Mouse (Mus musculus): Measurements from ENCODE around the gene Acot4. TPM values are rescaled to one million over a fixed set of nuclear protein-coding genes. Genes with fewer than 3 reads are reported as not detected.
"Not testable (repeated sequence)": the region's sequence is repeated elsewhere in the genome, so short reads cannot be mapped to it uniquely, and the experiment has no call there.

The Acot4 gene
- polyA plus RNA-seq (2016; fragmentation: Nextera tagmentation; extraction: Ambion mirVana), result 0.16 and 0.39 TPM in 2 replicates

DNA sequence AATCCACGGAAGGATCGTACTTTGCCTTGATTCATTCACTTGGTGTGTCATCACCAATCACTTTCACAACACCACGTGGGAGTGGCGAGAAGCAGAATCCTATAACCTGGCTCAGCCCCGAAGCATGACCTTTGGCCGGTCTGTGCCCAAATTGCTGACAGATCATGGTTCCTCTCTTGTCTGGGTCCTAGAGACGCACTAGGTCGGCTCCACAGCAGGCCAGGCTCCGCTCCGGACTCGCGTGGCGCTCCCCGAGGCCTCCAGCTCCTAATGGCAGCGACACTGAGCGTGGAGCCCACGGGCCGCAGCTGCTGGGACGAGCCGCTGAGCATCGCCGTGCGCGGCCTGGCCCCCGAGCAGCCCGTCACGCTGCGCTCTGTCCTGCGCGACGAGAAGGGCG, at the start of gene Acot4:
Gene Acot4, plus strand, starts transcription at position 139 of the 400 bp plus-strand sequence.
- peak within 1 kb of the TSS; percentile 70 for H3K27ac ChIP-seq (replicated peaks)
- peak within 1 kb of the TSS; percentile 59 for H3K4me3 ChIP-seq
- not testable (repeated sequence) for H3K4me1 ChIP-seq; H3K36me3 ChIP-seq (replicated peaks); H3K27me3 ChIP-seq (replicated peaks; ENCODE audit: low read depth, poor library complexity, severe bottlenecking)
- DNase-seq (ENCODE audit: low spot score), result peak; percentile 40
- peaks cover 13% of the 10 kb centered on the region; the same call in 1 of the 2 replicates for H3K9me3 ChIP-seq
- WGBS, result 10% methylated on average over 32 of the region's 32 CpGs

- peak overlapping the region; percentile 70 for H3K4me3 ChIP-seq
- no peaks in the 10 kb centered on the region for H3K9me3 ChIP-seq
- peaks cover 11% of the 10 kb centered on the region for H3K4me1 ChIP-seq
- H3K36me3 ChIP-seq (replicated peaks), result peaks cover 10% of the 10 kb centered on the region
- DNase-seq (ENCODE audit: low spot score), result no peak
- peak overlapping the region; percentile 91 for H3K27ac ChIP-seq (replicated peaks)
- no peaks in the 10 kb centered on the region for H3K27me3 ChIP-seq (replicated peaks; ENCODE audit: low read depth, poor library complexity, severe bottlenecking)
- WGBS, result 69% methylated on average over 4 of the region's 4 CpGs
These were observed 49.7 kb upstream of the Acot4 start for GRCm38 (mm10) chr12:83988483-83988882.

DNA sequence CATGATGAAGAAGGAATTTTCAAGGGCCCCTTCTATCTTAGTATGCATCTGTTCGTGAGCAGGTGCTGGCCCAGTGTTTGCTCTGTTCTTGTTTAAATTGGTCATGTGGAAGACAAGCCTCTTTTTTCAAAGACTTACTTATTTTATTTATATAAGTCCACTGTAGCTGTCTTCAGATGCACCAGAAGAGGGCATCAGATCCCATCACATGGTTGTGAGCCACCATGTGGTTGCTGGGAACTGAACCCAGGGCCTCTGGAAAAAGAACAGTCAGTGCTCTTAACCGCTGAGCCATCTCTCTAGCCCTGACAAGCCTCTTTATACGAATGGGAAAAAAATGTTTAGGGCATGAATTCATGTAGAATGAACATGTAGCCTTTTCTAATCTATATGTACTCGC, 48.8 kb upstream of the Acot4 start:
- whole genome bisulfite sequencing, result 94% methylated on average over 4 of the region's 4 CpGs
- H3K4me3 ChIP-seq, result no peak overlapping the region
- no peaks in the 10 kb centered on the region for H3K27me3 ChIP-seq (replicated peaks; ENCODE audit: low read depth, poor library complexity, severe bottlenecking)
- peaks cover 17% of the 10 kb centered on the region for H3K36me3 ChIP-seq (replicated peaks)
- no peaks in the 10 kb centered on the region for H3K9me3 ChIP-seq
- DNase-seq (ENCODE audit: low spot score), result no peak
- H3K4me1 ChIP-seq, result peaks cover 11% of the 10 kb centered on the region
- H3K27ac ChIP-seq (replicated peaks), result no peak overlapping the region

DNA sequence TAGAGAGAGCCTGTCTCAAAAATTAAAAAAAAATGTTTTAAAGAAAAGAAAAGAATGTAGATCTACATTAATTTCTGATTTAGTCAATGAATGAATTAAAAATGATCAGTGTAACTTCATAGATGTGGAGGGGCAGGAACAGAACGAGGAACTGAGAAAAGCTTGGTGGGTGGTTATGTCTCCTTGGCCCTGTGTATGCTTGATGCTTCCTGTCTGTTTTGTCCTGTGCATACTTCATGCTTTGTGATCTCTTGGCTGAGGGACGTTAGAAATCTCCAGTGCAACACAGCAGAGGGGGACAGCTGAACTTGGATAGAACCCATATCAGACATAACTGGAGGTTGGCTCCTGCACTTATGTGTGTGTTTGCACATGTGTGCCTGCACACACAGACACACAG, 41.0 kb upstream of the Acot4 start:
- H3K27ac ChIP-seq (replicated peaks), result no peak overlapping the region
- no peak for DNase-seq (ENCODE audit: low spot score)
- H3K4me1 ChIP-seq, result no peaks in the 10 kb centered on the region
- no peaks in the 10 kb centered on the region for H3K27me3 ChIP-seq (replicated peaks; ENCODE audit: low read depth, poor library complexity, severe bottlenecking)
- 74% methylated on average over 2 of the region's 2 CpGs for WGBS
- H3K36me3 ChIP-seq (replicated peaks), result peaks cover 17% of the 10 kb centered on the region
- 0 out of 2 replicates have a peak, but pooled peaks cover 9% of the 10 kb centered on the region for H3K9me3 ChIP-seq
- no peak overlapping the region for H3K4me3 ChIP-seq

DNA sequence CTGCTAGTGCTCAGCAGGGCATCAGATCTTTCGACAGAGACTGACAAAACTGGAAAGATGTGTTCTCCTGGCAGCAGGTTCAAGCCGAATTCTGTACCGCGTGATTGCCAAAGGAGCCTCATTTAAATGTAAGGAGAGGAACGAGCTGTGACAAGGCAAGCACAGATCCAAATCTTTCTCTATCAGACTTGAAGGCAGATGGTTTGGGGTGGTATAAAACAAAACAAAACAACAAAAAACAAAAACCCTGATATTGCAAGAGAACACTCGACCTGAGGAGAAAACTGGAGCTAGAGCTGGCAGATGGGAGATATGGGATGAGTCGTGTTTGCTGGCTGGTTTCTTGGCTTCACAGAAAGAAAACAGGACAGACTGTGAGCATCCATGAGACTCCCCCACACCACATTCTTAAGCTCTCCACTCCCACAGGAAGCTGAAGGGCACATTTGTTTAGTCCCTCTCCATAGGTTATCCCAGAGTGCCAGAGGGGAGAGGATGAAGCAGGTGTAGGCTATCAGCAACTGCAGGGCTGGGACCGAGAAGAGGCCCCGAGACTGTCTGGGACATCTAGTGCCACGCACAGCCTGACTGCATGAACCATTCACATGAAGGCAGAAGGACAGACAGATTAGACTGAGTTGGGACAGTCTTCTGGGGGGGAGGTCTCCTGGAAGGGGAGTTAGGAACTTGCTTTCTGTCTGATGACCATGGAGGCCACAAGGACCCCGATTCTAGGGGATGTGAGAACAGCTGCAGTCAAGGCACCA, 39.7 kb upstream of the Acot4 start:
- H3K27me3 ChIP-seq (replicated peaks; ENCODE audit: low read depth, poor library complexity, severe bottlenecking), result no peaks in the 10 kb centered on the region
- WGBS, result 62% methylated on average over 11 of the region's 11 CpGs
- peaks cover 11% of the 10 kb centered on the region; the same call in 1 of the 2 replicates for H3K9me3 ChIP-seq
- H3K4me3 ChIP-seq, result no peak overlapping the region
- no peak for DNase-seq (ENCODE audit: low spot score)
- no peak overlapping the region for H3K27ac ChIP-seq (replicated peaks)
- H3K36me3 ChIP-seq (replicated peaks), result peaks cover 9% of the 10 kb centered on the region
- H3K4me1 ChIP-seq, result no peaks in the 10 kb centered on the region

DNA sequence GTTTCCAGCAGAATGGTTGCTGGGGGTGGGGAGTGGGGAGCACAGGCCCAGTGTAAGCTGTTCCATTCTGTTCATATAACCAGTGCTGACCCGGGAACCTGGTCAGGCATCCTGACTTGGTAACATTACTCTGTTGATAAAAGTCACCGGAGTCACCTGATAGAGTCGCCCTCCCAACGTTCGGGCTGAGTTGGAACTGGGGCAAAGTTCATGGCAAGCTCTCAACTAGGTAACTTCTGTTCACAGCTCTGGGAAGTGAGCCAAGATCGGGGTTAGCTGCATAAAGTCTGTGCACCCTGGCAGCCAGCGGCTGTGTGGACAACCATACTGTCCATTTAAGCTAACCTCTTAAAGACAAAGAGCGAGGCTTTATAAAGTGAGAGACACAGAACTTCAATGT, 38.9 kb upstream of the Acot4 start:
- H3K4me3 ChIP-seq; H3K36me3 ChIP-seq (replicated peaks); H3K4me1 ChIP-seq; H3K27me3 ChIP-seq (replicated peaks; ENCODE audit: low read depth, poor library complexity, severe bottlenecking); DNase-seq (ENCODE audit: low spot score); H3K27ac ChIP-seq (replicated peaks): not testable (repeated sequence)
- WGBS, result 88% methylated on average over 8 of the region's 8 CpGs
- H3K9me3 ChIP-seq, result peaks cover 11% of the 10 kb centered on the region; the same call in 1 of the 2 replicates

- no peaks in the 10 kb centered on the region for H3K36me3 ChIP-seq (replicated peaks)
- H3K9me3 ChIP-seq, result peaks cover 11% of the 10 kb centered on the region; the same call in 1 of the 2 replicates
- no peak for DNase-seq (ENCODE audit: low spot score)
- 91% methylated on average over 3 of the region's 3 CpGs for WGBS
- no peaks in the 10 kb centered on the region for H3K27me3 ChIP-seq (replicated peaks; ENCODE audit: low read depth, poor library complexity, severe bottlenecking)
- H3K4me3 ChIP-seq, result no peak overlapping the region
- no peaks in the 10 kb centered on the region for H3K4me1 ChIP-seq
- H3K27ac ChIP-seq (replicated peaks), result no peak overlapping the region
These were observed 37.8 kb upstream of the Acot4 start for GRCm38 (mm10) chr12:84000418-84000817.

- WGBS, result 86% methylated on average over 1 of the region's 1 CpGs
- no peak overlapping the region for H3K4me3 ChIP-seq
These were observed 34.3 kb upstream of the Acot4 start for GRCm38 (mm10) chr12:84003866-84004265.

GRCm38 (mm10) chr12:84008251-84008650, 29.9 kb upstream of the Acot4 start:
- Histone ChIP-seq H3K27me3 (replicated peaks; ENCODE audit: low read depth, poor library complexity, severe bottlenecking) (0 out of 2 replicates have a peak, but pooled peaks cover 6% of the 10 kb centered on the region), H3K36me3 (replicated peaks) (no peaks in the 10 kb centered on the region), H3K9me3 (no peaks in the 10 kb centered on the region), H3K4me3 (no peak overlapping the region), H3K4me1 (peaks cover 19% of the 10 kb centered on the region), H3K27ac (replicated peaks) (peak overlapping the region; percentile 81)
- no peak for DNase-seq (ENCODE audit: low spot score)
- WGBS, result 90% methylated on average over 12 of the region's 12 CpGs

More at GRCm38 (mm10) chr12:84003866-84004265, 34.3 kb upstream of the Acot4 start:
- no peak for DNase-seq (ENCODE audit: low spot score)
- peaks cover 3% of the 10 kb centered on the region for H3K4me1 ChIP-seq
- peaks cover 7% of the 10 kb centered on the region; the same call in 1 of the 2 replicates for H3K9me3 ChIP-seq
- no peaks in the 10 kb centered on the region for H3K36me3 ChIP-seq (replicated peaks)
- H3K27me3 ChIP-seq (replicated peaks; ENCODE audit: low read depth, poor library complexity, severe bottlenecking), result 0 out of 2 replicates have a peak, but pooled peaks cover 5% of the 10 kb centered on the region
- no peak overlapping the region for H3K27ac ChIP-seq (replicated peaks)

GRCm38 (mm10) chr12:84008729-84009128, 29.4 kb upstream of the Acot4 start:
- Histone ChIP-seq H3K9me3 (no peaks in the 10 kb centered on the region), H3K27me3 (replicated peaks; ENCODE audit: low read depth, poor library complexity, severe bottlenecking) (0 out of 2 replicates have a peak, but pooled peaks cover 6% of the 10 kb centered on the region), H3K4me1 (peaks cover 19% of the 10 kb centered on the region), H3K27ac (replicated peaks) (peak overlapping the region; percentile 81), H3K4me3 (peak overlapping the region; percentile 58), H3K36me3 (replicated peaks) (no peaks in the 10 kb centered on the region)
- WGBS, result 68% methylated on average over 8 of the region's 8 CpGs
- no peak for DNase-seq (ENCODE audit: low spot score)

- H3K9me3 ChIP-seq; H3K27me3 ChIP-seq (replicated peaks; ENCODE audit: low read depth, poor library complexity, severe bottlenecking); H3K36me3 ChIP-seq (replicated peaks): not testable (repeated sequence)
- 1% methylated on average over 70 of the region's 70 CpGs for WGBS
- H3K27ac ChIP-seq (replicated peaks), result peak within 1 kb of the TSS; percentile 81
- peak; percentile 82 for DNase-seq (ENCODE audit: low spot score)
- peaks cover 19% of the 10 kb centered on the region for H3K4me1 ChIP-seq
- peak within 1 kb of the TSS; percentile 58 for H3K4me3 ChIP-seq
These were observed 28.8 kb upstream of the Acot4 start, which contains the start of gene Acot1 for GRCm38 (mm10) chr12:84009171-84009965. Gene Acot1, plus strand, starts transcription at chr12:84009490.

GRCm38 (mm10) chr12:84010201-84010600, 28.0 kb upstream of the Acot4 start:
- 85% methylated on average over 3 of the region's 3 CpGs for WGBS

More at GRCm38 (mm10) chr12:84010201-84010600, 28.0 kb upstream of the Acot4 start:
- no peak for DNase-seq (ENCODE audit: low spot score)
- no peak overlapping the region for H3K27ac ChIP-seq (replicated peaks)
- 0 out of 2 replicates have a peak, but pooled peaks cover 6% of the 10 kb centered on the region for H3K27me3 ChIP-seq (replicated peaks; ENCODE audit: low read depth, poor library complexity, severe bottlenecking)
- peaks cover 2% of the 10 kb centered on the region for H3K36me3 ChIP-seq (replicated peaks)
- no peaks in the 10 kb centered on the region for H3K9me3 ChIP-seq
- peaks cover 19% of the 10 kb centered on the region for H3K4me1 ChIP-seq
- peak overlapping the region; percentile 58 for H3K4me3 ChIP-seq
